Mouse (Mus musculus) spleen, postnatal 10 days (tissue): ENCODE results near the gene Gja3.
"Not testable (repeated sequence)": the region's sequence is repeated elsewhere in the genome, so short reads cannot be mapped to it uniquely, and the experiment has no call there.

Experiments
- DNase-seq, 2 experiments: peaks; one replicate each; pipeline ENCODE4 v3.0.0; 2021 to 2022; ENCODE audit warnings: low spot score in 2 of 2

The Gja3 gene

DNA sequence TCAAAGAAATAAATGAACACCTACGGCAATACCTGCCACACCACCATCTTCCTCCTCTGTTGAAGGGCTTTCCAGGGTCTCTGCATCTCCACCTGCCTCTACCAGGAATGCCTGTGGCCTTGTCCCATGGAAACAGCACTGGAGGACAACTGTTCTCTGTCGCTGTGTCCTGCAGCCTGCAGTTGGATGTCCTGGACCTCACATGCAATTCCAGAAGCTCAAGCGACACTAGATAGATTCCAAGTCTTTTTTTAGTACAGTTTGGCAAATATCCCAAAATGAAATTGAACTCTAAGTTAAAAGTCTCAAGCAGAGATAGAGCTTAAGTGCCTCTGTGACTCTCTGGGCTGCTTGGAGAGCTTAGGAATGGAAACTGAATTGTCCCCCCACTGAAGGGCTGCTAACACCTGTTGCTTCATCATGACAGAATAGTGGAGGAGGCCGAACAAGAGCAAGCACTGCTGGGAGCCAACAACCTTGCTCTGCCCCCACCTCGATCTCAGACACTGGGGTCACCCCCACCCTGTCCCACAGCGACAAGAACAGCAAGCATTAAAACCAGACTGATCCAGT, 22.9 kb downstream of the Gja3 start:
- no peak for DNase-seq

DNA sequence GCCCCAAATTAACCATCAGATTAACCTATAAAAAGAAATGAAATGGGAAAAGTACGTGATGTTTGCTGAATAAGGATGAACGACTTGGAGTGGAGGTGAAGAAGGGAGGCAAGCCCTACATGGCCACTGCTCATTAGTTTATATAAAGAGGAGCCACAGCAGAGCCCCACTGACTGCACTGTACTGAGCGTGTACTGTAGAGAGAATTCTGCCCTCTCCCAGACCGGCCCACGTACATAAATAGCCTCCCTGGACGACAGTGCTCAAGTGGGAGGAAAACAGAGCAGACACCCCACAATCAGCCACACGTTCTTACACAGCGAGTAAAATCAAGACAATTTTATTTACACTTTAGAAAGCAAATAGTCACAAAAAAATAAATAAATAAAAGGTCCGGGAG, 23.8 kb downstream of the Gja3 start:
- no peak for DNase-seq

DNA sequence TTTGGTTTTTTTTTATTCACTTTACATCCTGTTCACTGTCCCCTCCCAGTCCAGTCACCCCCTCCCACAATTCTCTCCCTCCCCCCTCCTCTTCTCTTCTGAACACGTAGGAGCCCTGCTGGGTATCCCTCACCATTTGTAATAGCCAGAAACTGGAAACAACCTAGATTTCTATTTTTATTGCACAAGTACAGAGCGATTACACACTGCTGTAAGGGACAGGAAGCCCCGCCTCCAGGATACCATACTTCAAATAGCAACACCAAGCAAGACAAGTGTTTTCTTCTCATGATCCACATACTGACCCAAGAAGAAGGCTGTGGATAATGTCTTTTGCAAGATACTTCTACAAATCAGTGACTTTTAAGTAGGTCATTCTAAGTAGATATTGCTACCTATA, 25.1 kb downstream of the Gja3 start:
- DNase-seq: no peak

DNA sequence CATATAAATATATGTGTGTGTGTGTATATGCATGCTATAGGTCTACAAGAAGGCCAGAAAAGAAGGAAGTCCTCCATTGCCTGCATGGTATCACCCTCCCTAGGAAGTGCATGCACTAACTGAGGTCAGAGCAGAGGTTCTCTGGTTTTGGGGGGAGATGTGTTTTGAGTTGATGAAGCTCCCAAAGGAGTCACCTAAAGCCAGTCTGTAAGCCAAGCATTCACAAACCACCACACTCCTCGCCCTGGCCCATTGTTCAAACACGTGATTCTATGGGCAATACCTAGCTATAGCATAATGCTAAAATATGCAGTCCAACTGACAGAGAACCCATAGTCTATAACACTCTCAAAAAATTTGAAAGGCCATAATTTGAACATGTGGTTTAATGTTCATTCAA, 39.5 kb downstream of the Gja3 start:
- no peak for DNase-seq

DNA sequence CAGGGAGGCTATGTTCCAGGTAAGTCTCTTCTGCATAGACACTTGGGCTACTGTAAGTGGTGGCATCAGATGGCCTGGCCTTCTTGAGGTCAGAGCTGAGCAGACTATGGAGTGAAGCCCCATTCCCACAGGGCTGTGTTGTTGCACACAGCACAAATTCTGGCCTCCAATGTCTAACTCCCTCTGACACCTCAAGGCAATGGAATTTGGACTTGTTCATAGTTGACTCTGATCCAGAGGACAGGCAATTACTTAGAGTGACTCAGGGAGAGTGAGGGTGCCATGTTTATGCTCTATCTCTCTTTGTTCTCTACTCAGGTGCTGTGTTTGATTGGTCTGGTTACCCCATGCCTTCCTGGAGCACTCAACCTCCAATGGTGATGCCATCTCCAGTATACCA, 41.1 kb downstream of the Gja3 start:
- not testable (repeated sequence) for DNase-seq

DNA sequence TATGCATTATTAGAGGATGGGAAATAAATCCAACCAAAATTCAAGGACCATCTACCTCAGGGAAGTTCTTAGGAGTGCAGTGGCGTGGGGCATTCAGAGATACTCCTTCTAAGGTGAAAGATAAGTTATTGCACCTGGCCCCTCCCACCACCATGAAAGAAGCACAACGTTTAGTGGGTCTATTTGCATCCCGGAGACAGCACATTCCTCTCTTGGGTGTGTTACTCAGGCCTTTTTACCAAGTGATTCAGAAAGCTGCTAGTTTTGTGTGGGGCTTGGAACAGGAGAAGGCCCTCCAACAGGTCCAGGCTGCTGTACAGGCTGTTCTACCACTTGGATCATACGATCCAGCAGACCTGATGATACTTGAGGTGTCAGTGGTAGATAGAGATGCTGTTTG, 69.3 kb downstream of the Gja3 start:
- no peak for DNase-seq
